Mouse (Mus musculus): ENCODE results near the gene Acsm4. TPM values are rescaled to one million over a fixed set of nuclear protein-coding genes. Genes with fewer than 3 reads are reported as not detected.
"Not testable (repeated sequence)": the region's sequence is repeated elsewhere in the genome, so short reads cannot be mapped to it uniquely, and the experiment has no call there.

Gene Acsm4
- polyA plus RNA-seq, 1 experiment from 2014 or later = not detected

- 93% methylated on average over 7 of the region's 7 CpGs for whole genome bisulfite sequencing
- H3K4me2 ChIP-seq (replicated peaks; ENCODE audit: low read depth, low read length) = no peak overlapping the region
- no peak for ATAC-seq (ENCODE audit: low FRiP score, low TSS enrichment)
- no peaks in the 10 kb centered on the region for H3K27me3 ChIP-seq (ENCODE audit: control insufficient read depth, insufficient read depth, low read length)
- H3K4me3 ChIP-seq (ENCODE audit: low read length) = no peak overlapping the region
- H3K27ac ChIP-seq (ENCODE audit: low read depth, low read length) = no peak overlapping the region
- H3K4me1 ChIP-seq (ENCODE audit: control insufficient read depth, insufficient read depth, low read length) = no peaks in the 10 kb centered on the region
- peaks cover 38% of the 10 kb centered on the region for H3K36me3 ChIP-seq (ENCODE audit: control insufficient read depth, insufficient read depth, low read length)
- no peaks in the 10 kb centered on the region for H3K9me3 ChIP-seq (ENCODE audit: control insufficient read depth, low read length)
- H3K9ac ChIP-seq (ENCODE audit: low read depth, low read length) = no peak overlapping the region
These were observed 24.3 kb downstream of the Acsm4 start for GRCm38 (mm10) chr7:119714111-119714510.

- Histone ChIP-seq H3K4me1 (ENCODE audit: control insufficient read depth, insufficient read depth, low read length) (peaks cover 4% of the 10 kb centered on the region; the same call in 1 of the 2 replicates), H3K36me3 (ENCODE audit: control insufficient read depth, insufficient read depth, low read length) (peaks cover 34% of the 10 kb centered on the region), H3K4me2 (replicated peaks; ENCODE audit: low read depth, low read length) (peak within 1 kb of the TSS; percentile 67), H3K4me3 (ENCODE audit: low read length) (peak within 1 kb of the TSS; percentile 93), H3K27me3 (ENCODE audit: control insufficient read depth, insufficient read depth, low read length) (no peaks in the 10 kb centered on the region), H3K9ac (ENCODE audit: low read depth, low read length) (peak within 1 kb of the TSS; percentile 84), H3K9me3 (ENCODE audit: control insufficient read depth, low read length) (no peaks in the 10 kb centered on the region), H3K27ac (ENCODE audit: low read depth, low read length) (peak within 1 kb of the TSS; percentile 65)
- ATAC-seq (ENCODE audit: low FRiP score, low TSS enrichment) = peak; percentile 97
- WGBS = under 1% methylated on average over 60 of the region's 60 CpGs
These were observed 30.6 kb downstream of the Acsm4 start, which contains the start of gene Thumpd1 for GRCm38 (mm10) chr7:119720253-119720946. TSS of gene Thumpd1 (minus strand) at chr7:119720798.

GRCm38 (mm10) chr7:119720947-119721310 is 31.1 kb downstream of the Acsm4 start:
- Histone ChIP-seq H3K27me3 (ENCODE audit: control insufficient read depth, insufficient read depth, low read length) (no peaks in the 10 kb centered on the region), H3K4me2 (replicated peaks; ENCODE audit: low read depth, low read length) (peak overlapping the region; percentile 67), H3K36me3 (ENCODE audit: control insufficient read depth, insufficient read depth, low read length) (peaks cover 29% of the 10 kb centered on the region), H3K4me3 (ENCODE audit: low read length) (peak overlapping the region; percentile 93), H3K4me1 (ENCODE audit: control insufficient read depth, insufficient read depth, low read length) (peaks cover 4% of the 10 kb centered on the region; the same call in 1 of the 2 replicates), H3K27ac (ENCODE audit: low read depth, low read length) (0 out of 2 replicates have a peak overlapping the region, but pooled peaks have one; percentile 24), H3K9me3 (ENCODE audit: control insufficient read depth, low read length) (no peaks in the 10 kb centered on the region), H3K9ac (ENCODE audit: low read depth, low read length) (peak overlapping the region; percentile 84; the same call in 1 of the 2 replicates)
- WGBS = 13% methylated on average over 8 of the region's 8 CpGs
- peak; percentile 51 for ATAC-seq (ENCODE audit: low FRiP score, low TSS enrichment)

GRCm38 (mm10) chr7:119727621-119728020 is 37.8 kb downstream of the Acsm4 start:
- H3K4me1 ChIP-seq (ENCODE audit: control insufficient read depth, insufficient read depth, low read length) = no peaks in the 10 kb centered on the region

DNA sequence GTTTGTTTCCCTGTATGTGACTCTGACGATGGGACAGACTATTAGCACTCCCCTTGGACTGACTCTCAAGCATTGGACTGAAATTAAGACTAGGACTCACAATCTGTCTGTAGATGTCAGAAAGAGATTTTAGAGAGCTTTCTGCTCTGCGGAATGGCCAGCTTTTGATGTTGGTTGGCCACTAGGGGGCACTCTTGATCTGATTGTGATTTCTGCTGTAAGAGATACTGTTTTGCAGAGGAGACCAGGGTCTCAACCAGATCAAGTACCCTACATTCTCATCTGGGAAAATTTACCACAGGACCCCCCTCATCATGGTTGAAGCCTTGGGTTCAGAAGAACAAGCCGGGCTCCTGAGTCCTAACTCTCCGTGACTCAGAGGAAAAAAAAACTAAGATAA is 41.4 kb downstream of the Acsm4 start:
- ATAC-seq (ENCODE audit: low FRiP score, low TSS enrichment); H3K4me2 ChIP-seq (replicated peaks; ENCODE audit: low read depth, low read length); H3K4me1 ChIP-seq (ENCODE audit: control insufficient read depth, insufficient read depth, low read length); H3K9ac ChIP-seq (ENCODE audit: low read depth, low read length); H3K9me3 ChIP-seq (ENCODE audit: control insufficient read depth, low read length); H3K27ac ChIP-seq (ENCODE audit: low read depth, low read length); H3K4me3 ChIP-seq (ENCODE audit: low read length); H3K36me3 ChIP-seq (ENCODE audit: control insufficient read depth, insufficient read depth, low read length); H3K27me3 ChIP-seq (ENCODE audit: control insufficient read depth, insufficient read depth, low read length): not testable (repeated sequence)
- 84% methylated on average over 4 of the region's 4 CpGs for WGBS

More at GRCm38 (mm10) chr7:119727621-119728020, 37.8 kb downstream of the Acsm4 start:
- WGBS = 93% methylated on average over 2 of the region's 2 CpGs
- H3K9ac ChIP-seq (ENCODE audit: low read depth, low read length) = no peak overlapping the region
- no peak overlapping the region for H3K4me3 ChIP-seq (ENCODE audit: low read length)
- H3K27me3 ChIP-seq (ENCODE audit: control insufficient read depth, insufficient read depth, low read length) = no peaks in the 10 kb centered on the region
- no peaks in the 10 kb centered on the region for H3K36me3 ChIP-seq (ENCODE audit: control insufficient read depth, insufficient read depth, low read length)
- no peak overlapping the region for H3K27ac ChIP-seq (ENCODE audit: low read depth, low read length)
- ATAC-seq (ENCODE audit: low FRiP score, low TSS enrichment) = no peak
- no peaks in the 10 kb centered on the region for H3K9me3 ChIP-seq (ENCODE audit: control insufficient read depth, low read length)
- no peak overlapping the region for H3K4me2 ChIP-seq (replicated peaks; ENCODE audit: low read depth, low read length)

- H3K4me3 ChIP-seq (ENCODE audit: low read length) = no peak overlapping the region
- no peaks in the 10 kb centered on the region for H3K27me3 ChIP-seq (ENCODE audit: control insufficient read depth, insufficient read depth, low read length)
- no peak overlapping the region for H3K27ac ChIP-seq (ENCODE audit: low read depth, low read length)
- peak; percentile 57; the same call in 1 of the 2 replicates for ATAC-seq (ENCODE audit: low FRiP score, low TSS enrichment)
- H3K4me1 ChIP-seq (ENCODE audit: control insufficient read depth, insufficient read depth, low read length) = no peaks in the 10 kb centered on the region
- 87% methylated on average over 2 of the region's 2 CpGs for WGBS
- no peaks in the 10 kb centered on the region for H3K36me3 ChIP-seq (ENCODE audit: control insufficient read depth, insufficient read depth, low read length)
- no peak overlapping the region for H3K9ac ChIP-seq (ENCODE audit: low read depth, low read length)
- H3K9me3 ChIP-seq (ENCODE audit: control insufficient read depth, low read length) = 0 out of 2 replicates have a peak, but pooled peaks cover 2% of the 10 kb centered on the region
- H3K4me2 ChIP-seq (replicated peaks; ENCODE audit: low read depth, low read length) = no peak overlapping the region
These were observed 49.1 kb downstream of the Acsm4 start for GRCm38 (mm10) chr7:119738877-119739276.

DNA sequence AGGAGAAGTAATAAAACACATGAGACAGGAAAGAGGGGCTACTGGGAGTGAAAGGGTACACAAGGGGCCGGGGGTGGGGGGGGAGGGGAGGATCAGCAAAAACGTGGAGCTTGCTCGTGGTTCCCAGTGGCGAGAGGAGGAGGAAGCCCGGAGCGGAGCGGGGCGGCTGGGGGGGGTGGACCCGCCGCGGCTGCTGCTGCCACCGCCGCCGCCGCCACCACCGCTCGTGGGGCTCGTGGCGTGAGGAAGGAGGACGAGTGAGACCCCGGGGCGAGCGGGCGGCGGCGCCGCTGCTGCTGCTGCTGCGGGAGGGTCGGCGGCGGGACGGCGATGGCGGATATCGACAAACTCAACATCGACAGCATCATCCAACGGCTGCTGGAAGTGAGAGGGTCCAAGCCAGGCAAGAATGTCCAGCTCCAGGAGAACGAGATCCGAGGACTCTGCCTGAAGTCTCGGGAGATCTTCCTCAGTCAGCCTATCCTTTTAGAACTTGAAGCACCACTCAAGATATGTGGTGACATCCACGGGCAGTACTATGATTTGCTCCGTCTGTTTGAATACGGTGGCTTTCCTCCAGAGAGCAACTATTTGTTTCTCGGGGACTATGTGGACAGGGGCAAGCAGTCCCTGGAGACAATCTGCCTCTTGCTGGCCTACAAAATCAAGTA is 50.1 kb downstream of the Acsm4 start:
- H3K9ac ChIP-seq (ENCODE audit: low read depth, low read length) = peak overlapping the region; percentile 45; the same call in 1 of the 2 replicates
- 2% methylated on average over 30 of the region's 44 CpGs for WGBS
- not testable (repeated sequence) for H3K27ac ChIP-seq (ENCODE audit: low read depth, low read length)

GRCm38 (mm10) chr7:119744321-119744720 is 54.5 kb downstream of the Acsm4 start:
- Histone ChIP-seq H3K27me3 (ENCODE audit: control insufficient read depth, insufficient read depth, low read length) (no peaks in the 10 kb centered on the region), H3K4me2 (replicated peaks; ENCODE audit: low read depth, low read length) (peak overlapping the region; percentile 23; the same call in 1 of the 2 replicates), H3K4me3 (ENCODE audit: low read length) (no peak overlapping the region), H3K36me3 (ENCODE audit: control insufficient read depth, insufficient read depth, low read length) (no peaks in the 10 kb centered on the region), H3K9me3 (ENCODE audit: control insufficient read depth, low read length) (0 out of 2 replicates have a peak, but pooled peaks cover 2% of the 10 kb centered on the region), H3K27ac (ENCODE audit: low read depth, low read length) (no peak overlapping the region), H3K4me1 (ENCODE audit: control insufficient read depth, insufficient read depth, low read length) (no peaks in the 10 kb centered on the region), H3K9ac (ENCODE audit: low read depth, low read length) (no peak overlapping the region)
- 6% methylated on average over 34 of the region's 34 CpGs for WGBS
- peak; percentile 74 for ATAC-seq (ENCODE audit: low FRiP score, low TSS enrichment)

More for the DNA sequence above, 50.1 kb downstream of the Acsm4 start:
- ATAC-seq (ENCODE audit: low FRiP score, low TSS enrichment) = peak; percentile 75; the same call in 1 of the 2 replicates
- not testable (repeated sequence) for H3K9me3 ChIP-seq (ENCODE audit: control insufficient read depth, low read length); H3K4me1 ChIP-seq (ENCODE audit: control insufficient read depth, insufficient read depth, low read length); H3K36me3 ChIP-seq (ENCODE audit: control insufficient read depth, insufficient read depth, low read length); H3K27me3 ChIP-seq (ENCODE audit: control insufficient read depth, insufficient read depth, low read length)
- H3K4me3 ChIP-seq (ENCODE audit: low read length) = peak overlapping the region; percentile 32
- H3K4me2 ChIP-seq (replicated peaks; ENCODE audit: low read depth, low read length) = peak overlapping the region; percentile 37

GRCm38 (mm10) chr7:119745869-119746268 is 56.0 kb downstream of the Acsm4 start:
- Histone ChIP-seq H3K9ac (ENCODE audit: low read depth, low read length) (no peak overlapping the region), H3K4me2 (replicated peaks; ENCODE audit: low read depth, low read length) (no peak overlapping the region), H3K36me3 (ENCODE audit: control insufficient read depth, insufficient read depth, low read length) (no peaks in the 10 kb centered on the region), H3K27ac (ENCODE audit: low read depth, low read length) (no peak overlapping the region), H3K9me3 (ENCODE audit: control insufficient read depth, low read length) (0 out of 2 replicates have a peak, but pooled peaks cover 2% of the 10 kb centered on the region), H3K4me1 (ENCODE audit: control insufficient read depth, insufficient read depth, low read length) (no peaks in the 10 kb centered on the region), H3K4me3 (ENCODE audit: low read length) (no peak overlapping the region), H3K27me3 (ENCODE audit: control insufficient read depth, insufficient read depth, low read length) (no peaks in the 10 kb centered on the region)
- no peak for ATAC-seq (ENCODE audit: low FRiP score, low TSS enrichment)
- WGBS = 73% methylated on average over 1 of the region's 1 CpGs

Data from kidney, embryonic 14.5 days (tissue).